Mouse (Mus musculus): Measurements from ENCODE around the gene Bcl10.

DNA sequence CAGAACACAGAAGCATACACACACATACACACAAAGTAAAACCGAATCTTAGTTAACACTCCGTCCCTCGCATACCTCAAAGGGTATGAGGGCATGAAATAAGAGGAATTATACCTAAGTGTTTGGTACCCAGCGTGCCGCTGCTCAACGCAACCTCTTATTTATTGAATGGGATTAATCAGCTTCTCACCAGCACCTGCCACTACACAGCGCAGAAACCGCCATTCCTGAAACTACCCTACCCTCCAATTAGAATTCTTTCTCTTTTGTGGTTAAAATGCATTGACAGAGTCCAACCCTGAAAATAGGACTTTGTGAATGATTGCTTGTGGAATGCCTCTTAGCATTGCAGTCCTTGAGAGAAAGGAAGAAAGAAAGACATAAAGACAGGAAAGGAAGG is 19.1 kb upstream of the Bcl10 start:
- TF ChIP-seq POLR2A (IDR thresholded peaks at IDR 0.05; ENCODE audit: insufficient read depth, low read depth, low read length) (no peak), CTCF (IDR thresholded peaks at IDR 0.05; ENCODE audit: insufficient read depth, low read depth, low read length) (no peak)

Data from olfactory bulb, adult 2 months (tissue).